Mouse (Mus musculus): ENCODE measurements around the gene Bricd5. TPM values are rescaled to one million over a fixed set of nuclear protein-coding genes. Genes with fewer than 3 reads are reported as not detected.
"Not testable (repeated sequence)": the region's sequence is repeated elsewhere in the genome, so short reads cannot be mapped to it uniquely, and the experiment has no call there.

Gene Bricd5
- total RNA-seq (2014; fragmentation: Nextera tagmentation) = not detected in 2 replicates
- total RNA-seq (2017) = 0.33 and 0.58 TPM in 2 replicates
- 0.23 and 0.27 TPM in 2 replicates for polyA plus RNA-seq (2012)

- Histone ChIP-seq H3K4me1 (ENCODE audit: insufficient read depth, low read depth, low read length) (peaks cover 70% of the 10 kb centered on the region), H3K4me3 (ENCODE audit: low read depth, low read length) (peak within 1 kb of the TSS; percentile 100), H3K27me3 (ENCODE audit: insufficient read depth, low read length) (no peaks in the 10 kb centered on the region), H3K9me3 (replicated peaks) (no peaks in the 10 kb centered on the region), H3K36me3 (replicated peaks) (peaks cover 74% of the 10 kb centered on the region)
- DNase-seq (ENCODE audit: low spot score) (no peak), ATAC-seq (ENCODE audit: extremely low read depth, insufficient number of reproducible peaks, low FRiP score, poor library complexity, severe bottlenecking) (no peak)
- TF ChIP-seq POLR2AphosphoS5 (IDR thresholded peaks at IDR 0.05; ENCODE audit: insufficient replicate concordance, low read depth, low read length) = 0 out of 2 replicates have a peak, but pooled peaks have one; percentile 20
- no peak for TF ChIP-seq GATA2 (IDR thresholded peaks at IDR 0.05; ENCODE audit: borderline replicate concordance, low read depth, low read length)
These were observed at the start of gene Bricd5 for GRCm38 (mm10) chr17:24473612-24474275. Bricd5 (plus strand) TSS chr17:24473884.

- Histone ChIP-seq H3K9me3 (replicated peaks) (no peaks in the 10 kb centered on the region), H3K4me3 (ENCODE audit: low read depth, low read length) (no peak overlapping the region), H3K36me3 (replicated peaks) (peaks cover 71% of the 10 kb centered on the region), H3K27me3 (ENCODE audit: insufficient read depth, low read length) (no peaks in the 10 kb centered on the region), H3K4me1 (ENCODE audit: insufficient read depth, low read depth, low read length) (peaks cover 30% of the 10 kb centered on the region)
- ATAC-seq (ENCODE audit: extremely low read depth, insufficient number of reproducible peaks, low FRiP score, poor library complexity, severe bottlenecking) = no peak
- DNase-seq (ENCODE audit: low spot score) = no peak
- TF ChIP-seq GATA1 (IDR thresholded peaks at IDR 0.05; ENCODE audit: borderline replicate concordance, low read length) (no peak), GATA2 (IDR thresholded peaks at IDR 0.05; ENCODE audit: borderline replicate concordance, low read depth, low read length) (no peak), TAL1 (conservative IDR thresholded peaks at IDR 0.05; ENCODE audit: low read depth, low read length) (no peak), CTCF (IDR thresholded peaks at IDR 0.05; ENCODE audit: low read depth, low read length) (no peak), POLR2AphosphoS5 (IDR thresholded peaks at IDR 0.05; ENCODE audit: insufficient replicate concordance, low read depth, low read length) (no peak)
These were observed 49.2 kb upstream of the Bricd5 start for GRCm38 (mm10) chr17:24424489-24424888.

- not testable (repeated sequence) for DNase-seq (ENCODE audit: low spot score); H3K9me3 ChIP-seq (replicated peaks); ATAC-seq (ENCODE audit: extremely low read depth, insufficient number of reproducible peaks, low FRiP score, poor library complexity, severe bottlenecking); H3K4me3 ChIP-seq (ENCODE audit: low read depth, low read length); H3K27me3 ChIP-seq (ENCODE audit: insufficient read depth, low read length)
- Histone ChIP-seq H3K36me3 (replicated peaks) (peaks cover 71% of the 10 kb centered on the region), H3K4me1 (ENCODE audit: insufficient read depth, low read depth, low read length) (peaks cover 25% of the 10 kb centered on the region)
These were observed 48.4 kb upstream of the Bricd5 start for GRCm38 (mm10) chr17:24425326-24425725.

- H3K4me1 ChIP-seq (ENCODE audit: insufficient read depth, low read depth, low read length) = peaks cover 23% of the 10 kb centered on the region
- no peak overlapping the region; the same call in 1 of the 2 replicates for H3K4me3 ChIP-seq (ENCODE audit: low read depth, low read length)
- TF ChIP-seq POLR2AphosphoS5 (IDR thresholded peaks at IDR 0.05; ENCODE audit: insufficient replicate concordance, low read depth, low read length) (no peak), GATA1 (IDR thresholded peaks at IDR 0.05; ENCODE audit: borderline replicate concordance, low read length) (no peak), TAL1 (conservative IDR thresholded peaks at IDR 0.05; ENCODE audit: low read depth, low read length) (no peak), GATA2 (IDR thresholded peaks at IDR 0.05; ENCODE audit: borderline replicate concordance, low read depth, low read length) (no peak), CTCF (IDR thresholded peaks at IDR 0.05; ENCODE audit: low read depth, low read length) (no peak)
- H3K36me3 ChIP-seq (replicated peaks) = peaks cover 71% of the 10 kb centered on the region
- H3K27me3 ChIP-seq (ENCODE audit: insufficient read depth, low read length) = no peaks in the 10 kb centered on the region
- no peaks in the 10 kb centered on the region for H3K9me3 ChIP-seq (replicated peaks)
- DNase-seq (ENCODE audit: low spot score) (no peak), ATAC-seq (ENCODE audit: extremely low read depth, insufficient number of reproducible peaks, low FRiP score, poor library complexity, severe bottlenecking) (no peak)
These were observed 47.8 kb upstream of the Bricd5 start for GRCm38 (mm10) chr17:24425905-24426304.

- no peaks in the 10 kb centered on the region for H3K27me3 ChIP-seq (ENCODE audit: insufficient read depth, low read length)
- peaks cover 66% of the 10 kb centered on the region for H3K36me3 ChIP-seq (replicated peaks)
- TF ChIP-seq CTCF (IDR thresholded peaks at IDR 0.05; ENCODE audit: low read depth, low read length) (no peak), GATA1 (IDR thresholded peaks at IDR 0.05; ENCODE audit: borderline replicate concordance, low read length) (no peak), POLR2AphosphoS5 (IDR thresholded peaks at IDR 0.05; ENCODE audit: insufficient replicate concordance, low read depth, low read length) (no peak), GATA2 (IDR thresholded peaks at IDR 0.05; ENCODE audit: borderline replicate concordance, low read depth, low read length) (no peak), TAL1 (conservative IDR thresholded peaks at IDR 0.05; ENCODE audit: low read depth, low read length) (no peak)
- H3K4me3 ChIP-seq (ENCODE audit: low read depth, low read length) = peak within 1 kb of the TSS; percentile 83
- peaks cover 22% of the 10 kb centered on the region for H3K4me1 ChIP-seq (ENCODE audit: insufficient read depth, low read depth, low read length)
- DNase-seq (ENCODE audit: low spot score) (peak; percentile 88), ATAC-seq (ENCODE audit: extremely low read depth, insufficient number of reproducible peaks, low FRiP score, poor library complexity, severe bottlenecking) (peak; percentile 94)
- no peaks in the 10 kb centered on the region for H3K9me3 ChIP-seq (replicated peaks)
These were observed 47.1 kb upstream of the Bricd5 start, which contains the start of gene Eci1 for GRCm38 (mm10) chr17:24426471-24427169. Eci1 (plus strand) TSS chr17:24426641.

DNA sequence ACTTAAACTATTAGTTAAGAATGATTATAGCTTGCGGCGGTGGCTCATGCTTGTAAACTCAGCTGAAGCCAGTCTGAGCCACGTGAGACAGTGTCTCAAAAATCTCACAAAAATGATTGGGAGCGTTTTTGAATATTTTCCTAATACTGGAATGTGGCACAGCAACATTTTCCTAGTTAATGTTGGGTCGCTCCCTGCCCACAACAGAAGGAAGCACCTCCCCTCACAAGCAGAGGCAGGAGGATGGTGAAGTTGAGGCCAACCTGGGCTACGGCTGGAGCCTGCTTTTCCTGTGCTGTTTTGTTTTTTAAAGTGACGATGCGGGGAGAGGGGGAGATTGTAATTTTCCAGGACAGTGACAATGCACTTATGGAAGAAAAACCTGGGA lies 46.5 kb upstream of the Bricd5 start:
- H3K4me3 ChIP-seq (ENCODE audit: low read depth, low read length) = peak overlapping the region; percentile 83
- no peaks in the 10 kb centered on the region for H3K27me3 ChIP-seq (ENCODE audit: insufficient read depth, low read length)
- TF ChIP-seq GATA1 (IDR thresholded peaks at IDR 0.05; ENCODE audit: borderline replicate concordance, low read length) (no peak), TAL1 (conservative IDR thresholded peaks at IDR 0.05; ENCODE audit: low read depth, low read length) (no peak), POLR2AphosphoS5 (IDR thresholded peaks at IDR 0.05; ENCODE audit: insufficient replicate concordance, low read depth, low read length) (no peak), CTCF (IDR thresholded peaks at IDR 0.05; ENCODE audit: low read depth, low read length) (no peak), GATA2 (IDR thresholded peaks at IDR 0.05; ENCODE audit: borderline replicate concordance, low read depth, low read length) (no peak)
- peaks cover 65% of the 10 kb centered on the region for H3K36me3 ChIP-seq (replicated peaks)
- no peak for ATAC-seq (ENCODE audit: extremely low read depth, insufficient number of reproducible peaks, low FRiP score, poor library complexity, severe bottlenecking)
- no peak for DNase-seq (ENCODE audit: low spot score)
- H3K4me1 ChIP-seq (ENCODE audit: insufficient read depth, low read depth, low read length) = peaks cover 23% of the 10 kb centered on the region
- H3K9me3 ChIP-seq (replicated peaks) = no peaks in the 10 kb centered on the region

Measured in G1E (cell line).